Mouse (Mus musculus) CH12.LX (cell line): ENCODE results near the gene Tspan9. TPM values are rescaled to one million over a fixed set of nuclear protein-coding genes. Genes with fewer than 3 reads are reported as not detected.

Source experiments
- DNase-seq: peaks from one replicate; pipeline ENCODE4 v3.0.0-alpha.2; 2013; ENCODE audit errors: extremely low read depth
- H3K27ac ChIP-seq: 2 replicates; pipeline ENCODE4 v1.5.1; 2012; ENCODE audit warnings: low read depth, mild to moderate bottlenecking, control low read depth, moderate library complexity; ENCODE audit not compliant: insufficient read depth
- H3K27me3 ChIP-seq: replicated peaks from 2 replicates; pipeline ENCODE3; 2012; ENCODE audit warnings: inconsistent platforms
- H3K36me3 ChIP-seq, 2 experiments: replicated peaks in 1 of 2; 2 replicates each; pipeline versions ENCODE3 to v1.6.1; 2012; ENCODE audit warnings: inconsistent platforms in 1 of 2, low read length in 1 of 2, mild to moderate bottlenecking in 1 of 2, mixed read lengths in 1 of 2, moderate library complexity in 1 of 2; ENCODE audit not compliant: control insufficient read depth in 1 of 2, insufficient read depth in 1 of 2
- H3K4me1 ChIP-seq, 2 experiments: 2 replicates each; pipeline ENCODE4 v1.6.1; 2012; ENCODE audit warnings: inconsistent platforms in 1 of 2, moderate library complexity in 1 of 2; ENCODE audit not compliant: insufficient read depth in 2 of 2, control insufficient read depth in 1 of 2
- H3K4me2 ChIP-seq: 2 replicates; pipeline ENCODE4 v1.6.1; 2012; ENCODE audit warnings: low read depth, mild to moderate bottlenecking, control low read depth; ENCODE audit not compliant: poor library complexity, insufficient read depth, severe bottlenecking
- H3K4me3 ChIP-seq, 3 experiments: fragments of 150-350 bp in 1 of 3; sonication (generic) in 1 of 3; replicated peaks in 1 of 3; 2 replicates each; pipeline versions ENCODE3 to v1.5.1; 2011 to 2012; ENCODE audit warnings: low read depth in 2 of 3, low read length in 2 of 3, mild to moderate bottlenecking in 2 of 3, moderate library complexity in 2 of 3, control low read depth in 1 of 3, improper control_type of control experiment in 1 of 3, inconsistent platforms in 1 of 3, mixed read lengths in 1 of 3; ENCODE audit not compliant: poor library complexity in 1 of 3
- H3K79me2 ChIP-seq: replicated peaks from 2 replicates; pipeline ENCODE4 v1.6.1; 2012; ENCODE audit warnings: mild to moderate bottlenecking, moderate library complexity; ENCODE audit not compliant: control insufficient read depth, poor library complexity, insufficient read depth, severe bottlenecking; ENCODE audit errors: extremely low read depth
- H3K9ac ChIP-seq: 2 replicates; pipeline ENCODE4 v1.6.1; 2012; ENCODE audit warnings: low read depth, mild to moderate bottlenecking, control low read depth, moderate library complexity; ENCODE audit not compliant: insufficient read depth
- H3K9me3 ChIP-seq: replicated peaks from 2 replicates; pipeline ENCODE3; 2012; ENCODE audit warnings: low read length, inconsistent platforms, mixed read lengths
- CTCF ChIP-seq, 2 experiments: IDR thresholded peaks in 1 of 2; conservative IDR thresholded peaks in 1 of 2; 2 replicates each; pipeline ENCODE4 v1.5.1; 2011 to 2012; ENCODE audit warnings: low read depth in 2 of 2, low read length in 2 of 2, improper control_type of control experiment in 1 of 2, inconsistent platforms in 1 of 2, mild to moderate bottlenecking in 1 of 2, moderate library complexity in 1 of 2
- EP300 ChIP-seq: IDR thresholded peaks from 2 replicates; pipeline ENCODE4 v1.6.1; 2011; ENCODE audit warnings: low read length, improper control_type of control experiment
- HCFC1 ChIP-seq: IDR thresholded peaks from 2 replicates; pipeline ENCODE4 v1.6.1; 2012; ENCODE audit warnings: low read depth, mild to moderate bottlenecking, inconsistent platforms, low read length, improper control_type of control experiment
- IRF4 ChIP-seq: IDR thresholded peaks from 2 replicates; pipeline ENCODE4 v1.6.1; 2014; ENCODE audit warnings: low read depth, mild to moderate bottlenecking, inconsistent platforms, low read length, improper control_type of control experiment
- JUND ChIP-seq: conservative IDR thresholded peaks from 2 replicates; pipeline ENCODE4 v1.6.1; 2011; ENCODE audit warnings: low read depth, low read length, improper control_type of control experiment
- MAX ChIP-seq: IDR thresholded peaks from 2 replicates; pipeline ENCODE4 v1.6.1; 2011; ENCODE audit warnings: low read length, improper control_type of control experiment
- MAZ ChIP-seq: IDR thresholded peaks from 2 replicates; pipeline ENCODE4 v1.6.1; 2012; ENCODE audit warnings: low read depth, mild to moderate bottlenecking, inconsistent platforms, low read length, improper control_type of control experiment, moderate library complexity
- MEF2A ChIP-seq: IDR thresholded peaks from 2 replicates; pipeline ENCODE4 v1.6.1; 2014; ENCODE audit warnings: low read depth, mild to moderate bottlenecking, inconsistent platforms, low read length, improper control_type of control experiment, borderline replicate concordance
- NELFE ChIP-seq: IDR thresholded peaks from 2 replicates; pipeline ENCODE4 v1.6.1; 2011; ENCODE audit warnings: low read depth, low read length, improper control_type of control experiment
- PAX5 ChIP-seq: IDR thresholded peaks from 2 replicates; pipeline ENCODE4 v1.6.1; 2012; ENCODE audit warnings: low read length, inconsistent platforms, mixed read lengths
- POLR2A ChIP-seq: IDR thresholded peaks from 2 replicates; pipeline ENCODE4 v1.6.1; 2011; ENCODE audit warnings: low read depth, mild to moderate bottlenecking, improper control_type of control experiment, low read length
- POLR2AphosphoS2 ChIP-seq: IDR thresholded peaks from 2 replicates; pipeline ENCODE4 v1.6.1; 2011; ENCODE audit warnings: low read depth, low read length, improper control_type of control experiment
- RAD21 ChIP-seq: IDR thresholded peaks from 2 replicates; pipeline ENCODE4 v1.6.1; 2011; ENCODE audit warnings: low read depth, mild to moderate bottlenecking, low read length, improper control_type of control experiment, moderate library complexity
- RCOR1 ChIP-seq: conservative IDR thresholded peaks from 2 replicates; pipeline ENCODE4 v1.6.1; 2012; ENCODE audit warnings: low read depth, mild to moderate bottlenecking, inconsistent platforms, low read length, improper control_type of control experiment
- SIN3A ChIP-seq: IDR thresholded peaks from 2 replicates; pipeline ENCODE4 v1.6.1; 2012; ENCODE audit warnings: low read length, improper control_type of control experiment, inconsistent platforms
- SMC3 ChIP-seq: IDR thresholded peaks from 2 replicates; pipeline ENCODE4 v1.6.1; 2011; ENCODE audit warnings: low read depth, low read length, improper control_type of control experiment
- UBTF ChIP-seq: IDR thresholded peaks from 2 replicates; pipeline ENCODE4 v1.6.1; 2012; ENCODE audit warnings: low read depth, mild to moderate bottlenecking, inconsistent platforms, low read length, improper control_type of control experiment, moderate library complexity
- USF2 ChIP-seq: conservative IDR thresholded peaks from 2 replicates; pipeline ENCODE4 v1.6.1; 2011; ENCODE audit warnings: low read depth, low read length, improper control_type of control experiment
- ZMIZ1 ChIP-seq: IDR thresholded peaks from 2 replicates; pipeline ENCODE4 v1.6.1; 2012; ENCODE audit warnings: low read depth, mild to moderate bottlenecking, inconsistent platforms, low read length, improper control_type of control experiment
- ZNF384 ChIP-seq: IDR thresholded peaks from 2 replicates; pipeline ENCODE4 v1.6.1; 2012; ENCODE audit warnings: low read depth, low read length, improper control_type of control experiment, inconsistent platforms
- dilution Hi-C: fragments of 300-500 bp; cut with MboI; formaldehyde crosslinking; loops from 2 replicates; pipeline ENCODE4 v1.14.3; 2020; ENCODE audit warnings: low sequenced_read_pairs; ENCODE audit not compliant: extremely low pct_unique_long_range_greater_than_20kb, extremely low pct_ligation_motif_present
- in situ Hi-C: fragments of 300-500 bp; cut with MboI; formaldehyde crosslinking; loops from 3 replicates; pipeline ENCODE4 v1.14.3; 2019; ENCODE audit warnings: low sequenced_read_pairs, low pct_ligation_motif_present, low pct_unique_long_range_greater_than_20kb, mixed read lengths
- polyA plus RNA-seq: library from polyadenylated mRNA; unstranded; fragments of >175 nt; gene quantifications from 2 replicates; pipeline ENCODE4 v1.2.1, GENCODE M21; 2012; ENCODE audit warnings: low read depth; ENCODE audit not compliant: insufficient read length
- total RNA-seq, 2 experiments: library from RNA; depleted of rRNA; stranded (reverse); fragments of 300-350 nt in 1 of 2; fragments of >200 nt in 1 of 2; gene quantifications; 2 replicates each; pipeline ENCODE4 v1.2.3; 2012 to 2014

The Tspan9 gene
- total and polyA plus RNA-seq, 3 experiments: 0.40 to 0.98 (median 0.71) TPM

GRCm38 (mm10) chr6:128112605-128113004, 30.8 kb downstream of the Tspan9 start:
- TF ChIP-seq POLR2AphosphoS2: no peak
- no peak for TF ChIP-seq UBTF
- no peak for TF ChIP-seq ZNF384
- TF ChIP-seq MAX: no peak
- no peak for TF ChIP-seq MAZ
- TF ChIP-seq USF2: no peak
- H3K4me3 ChIP-seq: no peak overlapping the region
- H3K4me1 ChIP-seq: peaks cover 2 to 12% of the 10 kb centered on the region in 2 experiments
- H3K9ac ChIP-seq: no peak overlapping the region
- no peaks in the 10 kb centered on the region for H3K79me2 ChIP-seq
- H3K27me3 ChIP-seq: peaks cover 79% of the 10 kb centered on the region
- DNase-seq: no peak
- no peaks in the 10 kb centered on the region for H3K36me3 ChIP-seq
- dilution Hi-C loops (no loop called here), in situ Hi-C loops (no loop called here)
- H3K4me2 ChIP-seq: no peak overlapping the region
- no peaks in the 10 kb centered on the region for H3K9me3 ChIP-seq
- no peak overlapping the region for H3K27ac ChIP-seq

- Histone ChIP-seq H3K9me3 (no peaks in the 10 kb centered on the region), H3K27ac (no peak overlapping the region), H3K9ac (no peak overlapping the region), H3K4me1 (peaks cover 2 to 14% of the 10 kb centered on the region in 2 experiments), H3K27me3 (peaks cover 78% of the 10 kb centered on the region), H3K4me2 (no peak overlapping the region), H3K4me3 (no peak overlapping the region), H3K79me2 (no peaks in the 10 kb centered on the region), H3K36me3 (no peaks in the 10 kb centered on the region)
- dilution Hi-C loops (no loop called here), in situ Hi-C loops (no loop called here)
- no peak for DNase-seq
- TF ChIP-seq HCFC1: no peak
- TF ChIP-seq IRF4: no peak
- no peak for TF ChIP-seq USF2
- TF ChIP-seq RCOR1: no peak
- no peak for TF ChIP-seq EP300
- no peak for TF ChIP-seq SMC3
- no peak for TF ChIP-seq ZMIZ1
- no peak for TF ChIP-seq MAZ
- no peak for TF ChIP-seq POLR2A
- no peak for TF ChIP-seq NELFE
- no peak for TF ChIP-seq MEF2A
- TF ChIP-seq RAD21: no peak
- TF ChIP-seq ZNF384: no peak
- TF ChIP-seq MAX: no peak
- TF ChIP-seq SIN3A: no peak
- TF ChIP-seq CTCF (conservative IDR thresholded peaks at IDR 0.05 in 1 of 2, IDR thresholded peaks at IDR 0.05 in 1 of 2; ENCODE audit: low read depth in 2 of 2, low read length in 2 of 2): no peak
- no peak for TF ChIP-seq PAX5
- TF ChIP-seq JUND: no peak
Measured at GRCm38 (mm10) chr6:128111784-128112183, 31.6 kb downstream of the Tspan9 start.
